Mouse (Mus musculus): ENCODE results near the gene G6pc. TPM values are rescaled to one million over a fixed set of nuclear protein-coding genes. Genes with fewer than 3 reads are reported as not detected.

The G6pc gene
- polyA plus RNA-seq, 1 experiment from 2014 or later, result not detected

DNA sequence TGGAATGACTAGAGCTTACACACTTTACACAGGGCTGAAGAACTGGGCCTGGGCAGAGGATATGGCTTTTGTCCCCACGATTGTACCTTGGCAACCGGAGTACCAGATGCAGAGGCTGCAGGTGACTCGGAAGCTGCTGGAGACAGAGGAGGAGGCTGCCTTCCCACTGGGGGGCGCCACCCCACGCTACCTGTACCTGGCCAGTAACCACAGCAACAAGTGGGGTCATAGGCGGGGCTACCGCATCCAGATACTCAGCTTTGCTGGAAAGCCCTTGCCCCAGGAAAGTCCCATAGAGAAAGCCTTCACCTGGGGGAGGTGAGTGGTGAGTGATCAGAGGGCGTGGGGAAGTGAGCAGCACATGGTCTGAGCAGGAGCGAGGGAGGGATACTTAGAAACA is 31.7 kb upstream of the G6pc start:
- Histone ChIP-seq H3K9ac (replicated peaks) (no peak overlapping the region), H3K27me3 (no peaks in the 10 kb centered on the region), H3K36me3 (no peaks in the 10 kb centered on the region), H3K4me1 (replicated peaks) (peaks cover 25% of the 10 kb centered on the region), H3K27ac (no peak overlapping the region), H3K4me2 (replicated peaks) (no peak overlapping the region), H3K4me3 (replicated peaks) (no peak overlapping the region), H3K9me3 (no peaks in the 10 kb centered on the region)
- WGBS, result 87% methylated on average over 9 of the region's 9 CpGs
- ATAC-seq, result no peak

DNA sequence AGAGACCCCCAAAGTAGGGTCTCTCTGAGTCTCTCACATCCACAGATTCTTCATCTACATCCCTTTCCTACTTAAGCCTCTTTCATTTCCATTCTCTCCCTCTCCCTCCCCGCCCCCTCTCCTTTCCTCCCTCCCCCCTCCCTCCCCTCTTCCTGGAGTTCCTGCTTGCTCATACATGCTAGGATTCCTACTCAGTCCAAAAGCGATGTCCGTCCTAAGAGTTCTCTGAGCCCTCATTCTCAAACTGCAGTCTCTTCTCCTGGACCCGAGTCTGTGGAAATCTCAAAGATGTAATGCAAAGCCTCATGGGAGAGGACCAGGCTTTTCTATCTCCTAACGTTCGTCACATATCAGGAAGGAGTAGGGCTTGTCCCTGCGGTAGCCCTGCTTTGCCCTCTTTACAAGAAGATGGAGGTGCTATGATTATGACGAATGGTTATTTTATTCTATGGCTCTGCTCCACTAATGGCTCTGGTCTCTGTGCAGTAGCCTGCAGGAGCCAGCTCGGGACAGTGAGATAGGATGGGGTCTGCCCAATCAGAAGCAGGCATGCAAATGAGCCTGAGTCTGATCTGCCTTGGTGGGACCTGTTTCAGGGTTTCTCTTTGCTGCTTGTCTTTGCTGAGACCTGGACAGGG is 29.1 kb upstream of the G6pc start:
- H3K27ac ChIP-seq, result peak overlapping the region; percentile 68
- WGBS, result 1% methylated on average over 9 of the region's 9 CpGs
- peak; percentile 96 for ATAC-seq
- peak overlapping the region; percentile 67 for H3K4me2 ChIP-seq (replicated peaks)
- H3K4me3 ChIP-seq (replicated peaks), result peak overlapping the region; percentile 40
- no peaks in the 10 kb centered on the region for H3K27me3 ChIP-seq
- peaks cover 25% of the 10 kb centered on the region for H3K4me1 ChIP-seq (replicated peaks)
- H3K9me3 ChIP-seq, result no peaks in the 10 kb centered on the region
- H3K9ac ChIP-seq (replicated peaks), result peak overlapping the region; percentile 56; the same call in 1 of the 2 replicates
- no peaks in the 10 kb centered on the region for H3K36me3 ChIP-seq

GRCm38 (mm10) chr11:101347083-101347775 is 20.1 kb upstream of the G6pc start:
- Histone ChIP-seq H3K9ac (replicated peaks) (no peak overlapping the region), H3K4me1 (replicated peaks) (no peaks in the 10 kb centered on the region), H3K27me3 (no peaks in the 10 kb centered on the region), H3K27ac (no peak overlapping the region), H3K4me3 (replicated peaks) (no peak overlapping the region), H3K36me3 (no peaks in the 10 kb centered on the region), H3K9me3 (no peaks in the 10 kb centered on the region), H3K4me2 (replicated peaks) (no peak overlapping the region)
- no peak for ATAC-seq
- whole genome bisulfite sequencing, result 80% methylated on average over 10 of the region's 10 CpGs

- 75% methylated on average over 7 of the region's 7 CpGs for WGBS
Observed at GRCm38 (mm10) chr11:101348774-101349173, 18.6 kb upstream of the G6pc start.

DNA sequence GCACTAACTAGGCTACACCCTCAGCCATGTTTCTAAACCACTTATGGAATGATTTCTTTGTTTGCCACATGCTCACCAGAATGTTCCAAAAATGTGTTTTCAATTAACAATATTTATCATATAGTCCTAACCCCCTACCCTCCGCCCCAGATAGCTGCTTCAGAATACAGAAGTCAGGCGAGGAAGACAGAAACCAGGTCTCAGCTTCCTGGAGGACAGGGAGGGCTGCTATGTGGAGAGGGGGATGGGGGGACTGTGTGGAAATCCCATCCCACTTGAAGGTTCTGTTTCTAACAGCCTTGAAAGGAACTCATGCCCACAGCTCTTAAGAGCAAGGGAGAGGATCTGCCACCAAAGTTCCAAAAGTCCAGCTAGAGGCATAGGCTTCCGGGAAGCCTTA is 18.1 kb upstream of the G6pc start:
- Histone ChIP-seq H3K4me2 (replicated peaks) (no peak overlapping the region), H3K9ac (replicated peaks) (no peak overlapping the region), H3K4me1 (replicated peaks) (no peaks in the 10 kb centered on the region), H3K27ac (no peak overlapping the region), H3K4me3 (replicated peaks) (no peak overlapping the region), H3K9me3 (no peaks in the 10 kb centered on the region), H3K36me3 (no peaks in the 10 kb centered on the region), H3K27me3 (no peaks in the 10 kb centered on the region)
- 86% methylated on average over 3 of the region's 3 CpGs for WGBS
- no peak for ATAC-seq

More at GRCm38 (mm10) chr11:101348774-101349173, 18.6 kb upstream of the G6pc start:
- no peak overlapping the region for H3K4me3 ChIP-seq (replicated peaks)
- no peaks in the 10 kb centered on the region for H3K4me1 ChIP-seq (replicated peaks)
- no peaks in the 10 kb centered on the region for H3K9me3 ChIP-seq
- H3K36me3 ChIP-seq, result no peaks in the 10 kb centered on the region
- H3K9ac ChIP-seq (replicated peaks), result no peak overlapping the region
- H3K27ac ChIP-seq, result no peak overlapping the region
- H3K27me3 ChIP-seq, result no peaks in the 10 kb centered on the region
- no peak overlapping the region for H3K4me2 ChIP-seq (replicated peaks)
- ATAC-seq, result no peak

- H3K27me3 ChIP-seq, result no peaks in the 10 kb centered on the region
- H3K9ac ChIP-seq (replicated peaks), result no peak overlapping the region
- H3K27ac ChIP-seq, result no peak overlapping the region
- no peaks in the 10 kb centered on the region for H3K36me3 ChIP-seq
- H3K9me3 ChIP-seq, result no peaks in the 10 kb centered on the region
- H3K4me1 ChIP-seq (replicated peaks), result no peaks in the 10 kb centered on the region
- no peak overlapping the region for H3K4me3 ChIP-seq (replicated peaks)
- 53% methylated on average over 11 of the region's 11 CpGs for WGBS
- H3K4me2 ChIP-seq (replicated peaks), result no peak overlapping the region
- no peak for ATAC-seq
Observed at GRCm38 (mm10) chr11:101351100-101351720, 16.2 kb upstream of the G6pc start.

- Histone ChIP-seq H3K9me3 (no peaks in the 10 kb centered on the region), H3K27ac (no peak overlapping the region), H3K4me2 (replicated peaks) (no peak overlapping the region), H3K4me3 (replicated peaks) (no peak overlapping the region), H3K9ac (replicated peaks) (no peak overlapping the region), H3K36me3 (no peaks in the 10 kb centered on the region), H3K27me3 (no peaks in the 10 kb centered on the region), H3K4me1 (replicated peaks) (no peaks in the 10 kb centered on the region)
- WGBS, result 83% methylated on average over 3 of the region's 3 CpGs
- no peak for ATAC-seq
Observed at GRCm38 (mm10) chr11:101351721-101352111, 15.6 kb upstream of the G6pc start.

- WGBS, result 90% methylated on average over 12 of the region's 12 CpGs
Observed at GRCm38 (mm10) chr11:101353436-101353835, 13.9 kb upstream of the G6pc start.

DNA sequence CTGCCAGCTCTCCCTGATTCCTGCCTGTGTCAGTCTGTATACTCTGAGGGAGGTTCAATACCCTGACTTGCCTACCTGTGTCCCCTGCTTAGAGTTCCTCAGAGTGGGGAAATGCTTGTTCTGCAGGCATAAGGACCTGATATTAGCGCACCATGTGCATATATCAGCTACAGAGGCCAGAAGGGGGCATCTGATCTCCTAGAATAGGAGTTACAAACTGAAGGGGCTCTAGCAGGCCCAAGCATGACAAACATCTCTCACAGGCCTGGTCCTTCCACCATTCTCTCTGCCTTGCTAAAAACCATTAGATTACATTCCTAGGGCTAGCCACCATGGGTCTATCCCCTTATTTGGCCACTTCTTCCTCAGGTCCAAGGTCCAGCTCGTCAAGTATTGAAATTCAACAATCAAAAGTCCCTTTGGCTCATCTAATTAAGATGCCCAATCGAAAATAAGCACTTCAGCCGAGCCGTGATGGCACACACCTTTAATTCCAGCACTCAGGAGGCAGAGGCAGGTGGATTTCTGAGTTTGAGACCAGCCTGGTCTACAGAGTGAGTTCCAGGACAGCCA is 12.8 kb upstream of the G6pc start:
- H3K9me3 ChIP-seq, result no peaks in the 10 kb centered on the region
- H3K36me3 ChIP-seq, result no peaks in the 10 kb centered on the region
- no peak overlapping the region for H3K9ac ChIP-seq (replicated peaks)
- no peak overlapping the region for H3K4me3 ChIP-seq (replicated peaks)
- H3K27me3 ChIP-seq, result no peaks in the 10 kb centered on the region
- no peaks in the 10 kb centered on the region for H3K4me1 ChIP-seq (replicated peaks)
- 83% methylated on average over 5 of the region's 5 CpGs for WGBS
- no peak overlapping the region for H3K4me2 ChIP-seq (replicated peaks)
- ATAC-seq, result no peak
- H3K27ac ChIP-seq, result no peak overlapping the region

More at GRCm38 (mm10) chr11:101353436-101353835, 13.9 kb upstream of the G6pc start:
- H3K27me3 ChIP-seq, result no peaks in the 10 kb centered on the region
- no peak overlapping the region for H3K4me3 ChIP-seq (replicated peaks)
- no peak overlapping the region for H3K4me2 ChIP-seq (replicated peaks)
- no peaks in the 10 kb centered on the region for H3K36me3 ChIP-seq
- H3K27ac ChIP-seq, result no peak overlapping the region
- H3K9me3 ChIP-seq, result no peaks in the 10 kb centered on the region
- no peaks in the 10 kb centered on the region for H3K4me1 ChIP-seq (replicated peaks)
- ATAC-seq, result no peak
- H3K9ac ChIP-seq (replicated peaks), result no peak overlapping the region

- Histone ChIP-seq H3K9ac (replicated peaks) (no peak overlapping the region), H3K4me3 (replicated peaks) (no peak overlapping the region), H3K36me3 (no peaks in the 10 kb centered on the region), H3K4me1 (replicated peaks) (no peaks in the 10 kb centered on the region), H3K9me3 (no peaks in the 10 kb centered on the region), H3K27me3 (no peaks in the 10 kb centered on the region), H3K27ac (no peak overlapping the region), H3K4me2 (replicated peaks) (no peak overlapping the region)
- no peak for ATAC-seq
- 91% methylated on average over 2 of the region's 2 CpGs for WGBS
Observed at GRCm38 (mm10) chr11:101355916-101356315, 11.4 kb upstream of the G6pc start.

GRCm38 (mm10) chr11:101357505-101358182 is 9.7 kb upstream of the G6pc start:
- H3K36me3 ChIP-seq, result no peaks in the 10 kb centered on the region
- no peak overlapping the region for H3K4me3 ChIP-seq (replicated peaks)
- H3K4me2 ChIP-seq (replicated peaks), result no peak overlapping the region
- H3K9me3 ChIP-seq, result no peaks in the 10 kb centered on the region
- no peak for ATAC-seq
- WGBS, result 88% methylated on average over 3 of the region's 3 CpGs
- no peaks in the 10 kb centered on the region for H3K4me1 ChIP-seq (replicated peaks)
- H3K27ac ChIP-seq, result no peak overlapping the region
- H3K9ac ChIP-seq (replicated peaks), result no peak overlapping the region
- H3K27me3 ChIP-seq, result no peaks in the 10 kb centered on the region

DNA sequence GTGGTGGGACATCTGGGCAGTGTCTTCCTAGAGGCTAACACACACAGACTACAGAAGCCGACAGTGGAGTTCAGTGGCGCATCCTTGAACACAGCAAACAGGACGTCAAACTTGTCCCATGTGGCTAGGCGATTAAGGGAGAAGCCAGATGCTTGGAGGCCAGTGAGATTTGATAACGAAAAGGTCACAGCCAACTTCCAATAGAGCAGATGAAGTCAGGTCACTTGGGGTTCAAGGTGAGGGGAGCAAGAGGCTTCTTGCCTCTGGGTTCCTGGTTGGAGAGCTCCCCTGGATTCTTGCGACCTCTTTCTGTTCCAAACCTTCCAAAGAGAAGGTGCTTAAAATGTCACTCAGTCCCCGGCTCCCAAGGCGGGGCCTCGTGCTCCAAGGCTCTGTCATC is 7.6 kb upstream of the G6pc start:
- no peaks in the 10 kb centered on the region for H3K27me3 ChIP-seq
- H3K9me3 ChIP-seq, result no peaks in the 10 kb centered on the region
- no peaks in the 10 kb centered on the region for H3K4me1 ChIP-seq (replicated peaks)
- 86% methylated on average over 9 of the region's 9 CpGs for WGBS
- no peak overlapping the region for H3K4me3 ChIP-seq (replicated peaks)
- H3K27ac ChIP-seq, result no peak overlapping the region
- H3K36me3 ChIP-seq, result no peaks in the 10 kb centered on the region
- no peak overlapping the region for H3K9ac ChIP-seq (replicated peaks)
- H3K4me2 ChIP-seq (replicated peaks), result no peak overlapping the region
- no peak for ATAC-seq
